Mouse (Mus musculus) ES-Bruce4 (cell line): Measurements from ENCODE around the gene P2ry13.

Source experiments
- CTCF ChIP-seq: IDR thresholded peaks from one replicate; pipeline ENCODE4 v1.8.1; 2011; ENCODE audit warnings: low read depth, low read length
- EP300 ChIP-seq: IDR thresholded peaks from 2 replicates; pipeline ENCODE4 v1.6.1; 2011; ENCODE audit warnings: low read depth, low read length; ENCODE audit not compliant: insufficient read depth

DNA sequence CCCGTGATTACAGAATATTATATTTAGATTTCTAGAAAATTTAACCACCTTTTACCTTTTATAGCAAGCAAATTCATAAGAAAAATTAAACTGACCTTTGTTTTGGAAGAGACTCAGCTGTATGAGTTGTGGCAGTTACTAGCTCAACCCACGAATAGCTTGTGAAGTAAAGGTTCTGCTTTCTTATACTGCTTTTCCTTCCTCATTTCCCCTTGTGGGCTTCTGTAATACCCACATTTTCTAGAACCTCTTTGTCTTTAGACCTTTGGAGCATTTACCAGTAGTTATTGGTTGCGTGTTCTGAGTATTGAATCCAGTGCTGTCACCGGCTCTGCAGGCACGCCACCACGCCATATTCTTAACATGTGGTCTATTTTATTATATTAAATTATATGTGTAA, at the start of gene P2ry13:
- TF ChIP-seq EP300: no peak
- no peak for TF ChIP-seq CTCF
